Mouse (Mus musculus) embryonic fibroblast, embryonic 13.5 days (primary cell): ENCODE data around the gene Maml3. TPM values are rescaled to one million over a fixed set of nuclear protein-coding genes. Genes with fewer than 3 reads are reported as not detected.

ENCODE experiments used
- H3K27ac ChIP-seq: 2 replicates; pipeline ENCODE4 v1.5.1; 2012; ENCODE audit warnings: low read length, control low read depth, inconsistent platforms; ENCODE audit not compliant: insufficient read depth
- H3K4me1 ChIP-seq: 2 replicates; pipeline ENCODE4 v1.6.1; 2011; ENCODE audit warnings: low read length; ENCODE audit not compliant: control insufficient read depth, insufficient read depth
- H3K4me3 ChIP-seq: 2 replicates; pipeline ENCODE4 v1.5.1; 2011; ENCODE audit warnings: mild to moderate bottlenecking, control low read depth, low read length; ENCODE audit not compliant: insufficient read depth
- CTCF ChIP-seq: IDR thresholded peaks from 2 replicates; pipeline ENCODE4 v1.5.1; 2011; ENCODE audit warnings: mild to moderate bottlenecking, control low read depth, low read length, moderate library complexity, borderline replicate concordance; ENCODE audit not compliant: insufficient read depth
- POLR2A ChIP-seq: IDR thresholded peaks from 2 replicates; pipeline ENCODE4 v1.6.1; 2011; ENCODE audit warnings: low read depth, mild to moderate bottlenecking, control low read depth, low read length, moderate library complexity
- polyA plus RNA-seq: library from polyadenylated mRNA; stranded (reverse); fragments of >200 nt; gene quantifications from 2 replicates; pipeline ENCODE4 v1.2.4, GENCODE M21; 2011; ENCODE audit warnings: low read depth; ENCODE audit not compliant: missing spikeins, insufficient read length

The Maml3 gene
- polyA plus RNA-seq, 1 experiment = 2.2 TPM

- Histone ChIP-seq H3K27ac (no peak overlapping the region), H3K4me1 (no peaks in the 10 kb centered on the region), H3K4me3 (no peak overlapping the region)
- TF ChIP-seq CTCF (no peak), POLR2A (no peak)
These were observed 274.0 kb downstream of the Maml3 start for GRCm38 (mm10) chr3:51830821-51831429.

GRCm38 (mm10) chr3:51825530-51825929 is 279.3 kb downstream of the Maml3 start:
- TF ChIP-seq CTCF (no peak), POLR2A (no peak)
- Histone ChIP-seq H3K4me3 (no peak overlapping the region), H3K4me1 (no peaks in the 10 kb centered on the region), H3K27ac (no peak overlapping the region)

GRCm38 (mm10) chr3:51824506-51824905 is 280.4 kb downstream of the Maml3 start:
- no peak overlapping the region for H3K4me3 ChIP-seq
- H3K4me1 ChIP-seq = no peaks in the 10 kb centered on the region
- TF ChIP-seq CTCF (no peak), POLR2A (no peak)
- H3K27ac ChIP-seq = no peak overlapping the region

- TF ChIP-seq CTCF (no peak), POLR2A (no peak)
- H3K27ac ChIP-seq = no peak overlapping the region
- no peak overlapping the region for H3K4me3 ChIP-seq
- no peaks in the 10 kb centered on the region for H3K4me1 ChIP-seq
These were observed 283.3 kb downstream of the Maml3 start for GRCm38 (mm10) chr3:51821551-51821950.

- no peak for TF ChIP-seq CTCF
- TF ChIP-seq POLR2A = no peak
These were observed 285.8 kb downstream of the Maml3 start for GRCm38 (mm10) chr3:51819109-51819508.

GRCm38 (mm10) chr3:51817919-51818318 is 287.0 kb downstream of the Maml3 start:
- Histone ChIP-seq H3K4me1 (no peaks in the 10 kb centered on the region), H3K4me3 (no peak overlapping the region), H3K27ac (no peak overlapping the region)
- TF ChIP-seq CTCF (no peak), POLR2A (no peak)

More at GRCm38 (mm10) chr3:51819109-51819508, 285.8 kb downstream of the Maml3 start:
- Histone ChIP-seq H3K27ac (no peak overlapping the region), H3K4me1 (no peaks in the 10 kb centered on the region), H3K4me3 (no peak overlapping the region)

- no peak for TF ChIP-seq CTCF
- no peak for TF ChIP-seq POLR2A
- no peak overlapping the region for H3K27ac ChIP-seq
- H3K4me3 ChIP-seq = no peak overlapping the region
- no peaks in the 10 kb centered on the region for H3K4me1 ChIP-seq
These were observed 287.5 kb downstream of the Maml3 start for GRCm38 (mm10) chr3:51817329-51817728.

GRCm38 (mm10) chr3:51816517-51817285 is 288.2 kb downstream of the Maml3 start:
- Histone ChIP-seq H3K4me1 (no peaks in the 10 kb centered on the region), H3K27ac (no peak overlapping the region)
- TF ChIP-seq POLR2A (no peak), CTCF (no peak)

GRCm38 (mm10) chr3:51814073-51814472 is 290.8 kb downstream of the Maml3 start:
- H3K27ac ChIP-seq = no peak overlapping the region
- TF ChIP-seq CTCF = no peak
- TF ChIP-seq POLR2A = no peak
- no peaks in the 10 kb centered on the region for H3K4me1 ChIP-seq
- H3K4me3 ChIP-seq = no peak overlapping the region

More at GRCm38 (mm10) chr3:51816517-51817285, 288.2 kb downstream of the Maml3 start:
- no peak overlapping the region for H3K4me3 ChIP-seq

- H3K4me1 ChIP-seq = no peaks in the 10 kb centered on the region
- H3K4me3 ChIP-seq = no peak overlapping the region
- no peak for TF ChIP-seq CTCF
- TF ChIP-seq POLR2A = no peak
These were observed 291.7 kb downstream of the Maml3 start for GRCm38 (mm10) chr3:51813186-51813585.

More at GRCm38 (mm10) chr3:51813186-51813585, 291.7 kb downstream of the Maml3 start:
- H3K27ac ChIP-seq = no peak overlapping the region
